Mouse (Mus musculus) lung, embryonic 16.5 days (tissue): ENCODE data around the gene Fam78b. TPM values are rescaled to one million over a fixed set of nuclear protein-coding genes. Genes with fewer than 3 reads are reported as not detected.

Experiments
- ATAC-seq: fragments of 200-750 bp; cut with Nextera tagmentation; 2 replicates; pipeline ENCODE4 v1.8.0; 2017; ENCODE audit warnings: low read depth, mild to moderate bottlenecking, moderate library complexity
- H3K27ac ChIP-seq: fragments of 300-500 bp; sonication (generic); 2 replicates; pipeline ENCODE4 v1.5.1; 2014; ENCODE audit warnings: mild to moderate bottlenecking, control low read depth, low read length
- H3K27me3 ChIP-seq: fragments of 300-500 bp; sonication (generic); 2 replicates; pipeline ENCODE4 v1.6.1; 2014; ENCODE audit warnings: low read depth, low read length, mixed read lengths; ENCODE audit not compliant: control insufficient read depth, insufficient read depth
- H3K36me3 ChIP-seq: fragments of 300-500 bp; sonication (generic); 2 replicates; pipeline ENCODE4 v1.6.1; 2014; ENCODE audit warnings: low read length; ENCODE audit not compliant: control insufficient read depth, insufficient read depth
- H3K4me1 ChIP-seq: fragments of 300-500 bp; sonication (generic); replicated peaks from 2 replicates; pipeline ENCODE4 v1.6.1; 2014; ENCODE audit warnings: low read length, mixed read lengths; ENCODE audit not compliant: control insufficient read depth, insufficient read depth
- H3K4me2 ChIP-seq: fragments of 300-500 bp; sonication (generic); 2 replicates; pipeline ENCODE4 v1.6.1; 2014; ENCODE audit warnings: low read depth, low read length, control low read depth
- H3K4me3 ChIP-seq: fragments of 300-500 bp; sonication (generic); 2 replicates; pipeline ENCODE4 v1.5.1; 2014; ENCODE audit warnings: mild to moderate bottlenecking, low read length, control low read depth
- H3K9ac ChIP-seq: fragments of 300-500 bp; sonication (generic); 2 replicates; pipeline ENCODE4 v1.6.1; 2014; ENCODE audit warnings: low read length, control low read depth
- H3K9me3 ChIP-seq: fragments of 300-500 bp; sonication (generic); 2 replicates; pipeline ENCODE4 v1.6.1; 2016; ENCODE audit warnings: low read length; ENCODE audit not compliant: control insufficient read depth
- WGBS: fragments of 180-500 bp; shearing (Covaris S2); extraction: QIAGEN DNeasy Blood & Tissue Kit; methylation state at CpG from one replicate; pipeline ENCODE4 v1.1.7; 2014; 5-methylcytosine and 5-hydroxymethylcytosine counted together
- polyA plus RNA-seq: library from polyadenylated mRNA; unstranded; fragments of >200 nt; fragmentation: Nextera tagmentation; extraction: Ambion mirVana; gene quantifications from 2 replicates; pipeline ENCODE4 v1.2.1, GENCODE M21; 2015

The Fam78b gene
- 0.18 and 0.25 TPM in 2 replicates for polyA plus RNA-seq

DNA sequence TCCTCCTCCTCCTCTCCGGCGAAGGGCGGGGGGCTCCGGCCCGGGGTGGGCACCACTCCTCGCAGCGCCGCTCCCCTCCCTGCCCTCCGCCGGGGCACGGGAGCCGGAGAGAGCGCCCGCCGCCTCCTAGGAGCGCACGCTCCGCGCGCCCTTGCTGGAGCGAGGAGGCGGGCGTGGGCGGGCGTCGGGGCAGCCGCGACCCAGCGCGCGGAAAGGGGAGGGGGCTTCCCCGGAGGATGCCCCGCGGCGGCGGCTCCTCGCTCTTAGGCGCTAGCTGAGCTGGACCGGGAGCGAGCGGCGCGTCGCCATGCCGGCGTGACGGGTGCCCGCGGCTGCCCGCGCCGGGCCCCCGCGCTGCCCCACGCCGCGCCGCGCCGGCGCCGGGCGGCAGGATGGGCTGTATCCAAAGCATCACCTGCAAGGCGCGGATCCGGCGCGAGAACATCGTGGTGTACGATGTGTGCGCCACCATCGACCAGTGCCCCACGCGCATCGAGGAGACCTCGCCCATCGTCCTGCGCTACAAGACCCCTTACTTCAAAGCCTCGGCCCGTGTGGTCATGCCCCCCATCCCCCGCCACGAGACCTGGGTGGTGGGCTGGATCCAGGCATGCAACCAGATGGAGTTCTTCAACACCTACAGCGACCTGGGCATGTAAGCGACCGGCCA, at the start of gene Fam78b:
TSS of gene Fam78b (plus strand) at position 244 of the 670 bp plus-strand sequence.
- under 1% methylated on average over 59 of the region's 85 CpGs for WGBS
- peak within 1 kb of the TSS; percentile 75 for H3K4me3 ChIP-seq
- H3K36me3 ChIP-seq = no peaks in the 10 kb centered on the region
- ATAC-seq = peak; percentile 59
- H3K27ac ChIP-seq = no peak within 1 kb of the TSS
- peak within 1 kb of the TSS; percentile 99 for H3K4me2 ChIP-seq
- H3K9ac ChIP-seq = peak within 1 kb of the TSS; percentile 79
- H3K9me3 ChIP-seq = no peaks in the 10 kb centered on the region
- H3K4me1 ChIP-seq = peaks cover 8% of the 10 kb centered on the region
- peaks cover 23% of the 10 kb centered on the region for H3K27me3 ChIP-seq

DNA sequence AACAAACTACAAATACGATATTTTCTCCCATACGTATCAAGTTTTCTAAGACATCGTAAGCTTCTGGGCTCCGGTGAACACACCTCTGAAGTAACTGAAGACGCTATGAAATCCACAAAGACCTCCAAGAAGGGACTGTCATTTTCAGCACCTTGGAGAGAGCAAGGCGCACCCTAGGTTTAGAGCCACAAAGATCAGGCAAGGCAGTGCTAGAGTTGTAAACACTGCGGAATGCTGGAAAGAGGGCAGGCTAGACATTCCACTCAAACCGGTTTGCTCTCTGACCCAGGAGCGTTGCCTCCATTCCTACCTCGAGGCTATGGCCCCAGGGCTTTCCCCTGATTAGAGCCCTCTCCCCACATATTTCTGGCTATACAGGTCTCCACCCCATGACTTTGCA, 36.7 kb upstream of the Fam78b start:
- ATAC-seq = no peak
- no peaks in the 10 kb centered on the region for H3K9me3 ChIP-seq
- no peak overlapping the region for H3K27ac ChIP-seq
- no peaks in the 10 kb centered on the region for H3K36me3 ChIP-seq
- WGBS = 35% methylated on average over 10 of the region's 10 CpGs
- no peaks in the 10 kb centered on the region for H3K4me1 ChIP-seq
- H3K27me3 ChIP-seq = no peaks in the 10 kb centered on the region
- H3K4me2 ChIP-seq = no peak overlapping the region
- no peak overlapping the region for H3K9ac ChIP-seq
- H3K4me3 ChIP-seq = no peak overlapping the region

DNA sequence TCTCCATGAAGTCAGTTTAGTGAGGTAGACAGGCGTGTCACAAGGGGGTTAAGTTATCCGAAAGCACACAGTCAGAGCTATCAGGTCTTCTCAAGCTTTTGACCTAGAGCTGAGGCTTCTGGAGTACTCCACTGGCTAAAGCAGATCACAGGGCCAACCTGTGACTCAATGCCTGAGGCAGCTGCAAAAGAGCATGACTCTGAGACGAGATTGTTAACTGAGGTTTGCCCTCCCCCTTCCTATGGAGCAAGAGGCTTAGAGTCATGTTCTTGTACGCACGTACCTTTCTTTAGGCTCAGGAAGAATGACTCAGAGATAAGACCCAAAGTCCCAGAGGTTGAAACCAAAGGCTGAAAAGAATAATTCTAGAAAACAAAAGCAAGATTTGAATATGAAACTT, 32.9 kb upstream of the Fam78b start:
- WGBS = 64% methylated on average over 5 of the region's 5 CpGs
- H3K9me3 ChIP-seq = no peaks in the 10 kb centered on the region
- no peak overlapping the region for H3K27ac ChIP-seq
- ATAC-seq = no peak
- H3K36me3 ChIP-seq = no peaks in the 10 kb centered on the region
- H3K9ac ChIP-seq = no peak overlapping the region
- H3K27me3 ChIP-seq = no peaks in the 10 kb centered on the region
- H3K4me3 ChIP-seq = no peak overlapping the region
- no peaks in the 10 kb centered on the region for H3K4me1 ChIP-seq
- H3K4me2 ChIP-seq = no peak overlapping the region

DNA sequence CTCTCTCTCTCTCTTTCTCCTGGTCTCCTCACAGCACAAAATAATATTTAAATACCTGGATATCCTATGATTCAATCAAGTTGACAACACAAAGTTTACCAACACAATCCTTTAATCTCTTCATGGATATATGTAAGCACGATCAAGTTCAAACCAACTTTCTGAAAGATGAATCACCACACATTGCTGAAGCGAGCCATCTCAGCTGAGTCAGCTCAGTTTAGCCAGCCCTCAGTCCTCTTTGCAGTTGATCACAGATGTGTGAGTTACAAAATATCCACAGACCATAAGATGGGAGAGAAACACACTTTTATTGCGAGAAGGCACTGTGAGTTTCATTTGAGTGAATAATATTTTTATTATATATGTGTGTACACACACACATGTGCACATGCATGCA, 27.5 kb upstream of the Fam78b start:
- 74% methylated on average over 3 of the region's 3 CpGs for WGBS
- Histone ChIP-seq H3K27ac (no peak overlapping the region), H3K4me1 (no peaks in the 10 kb centered on the region), H3K27me3 (no peaks in the 10 kb centered on the region), H3K9me3 (no peaks in the 10 kb centered on the region), H3K36me3 (no peaks in the 10 kb centered on the region), H3K9ac (no peak overlapping the region), H3K4me2 (no peak overlapping the region), H3K4me3 (no peak overlapping the region)
- ATAC-seq = no peak

DNA sequence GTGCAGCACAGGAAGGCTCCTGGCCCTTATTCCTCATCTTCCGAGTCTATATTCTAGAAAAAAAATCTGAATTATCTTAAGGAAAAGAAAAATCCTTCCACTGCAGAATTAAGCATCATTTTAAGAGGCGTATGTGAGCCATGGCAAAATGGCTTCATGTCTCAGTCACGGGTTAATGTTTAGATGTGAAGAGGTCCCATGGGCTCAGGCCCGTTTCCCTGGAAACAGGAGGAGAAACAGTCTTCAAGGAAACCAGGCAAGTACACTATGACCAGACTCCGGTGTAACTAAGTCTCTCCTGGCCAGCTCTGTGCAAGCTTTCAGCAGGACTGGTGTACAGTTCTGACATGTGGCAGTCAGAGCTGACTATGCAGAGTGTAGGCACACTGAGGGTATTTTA, 22.6 kb upstream of the Fam78b start:
- Histone ChIP-seq H3K4me1 (no peaks in the 10 kb centered on the region), H3K4me2 (no peak overlapping the region), H3K4me3 (no peak overlapping the region), H3K36me3 (no peaks in the 10 kb centered on the region), H3K9ac (no peak overlapping the region), H3K9me3 (no peaks in the 10 kb centered on the region), H3K27me3 (no peaks in the 10 kb centered on the region), H3K27ac (no peak overlapping the region)
- no peak for ATAC-seq
- 50% methylated on average over 5 of the region's 5 CpGs for WGBS

DNA sequence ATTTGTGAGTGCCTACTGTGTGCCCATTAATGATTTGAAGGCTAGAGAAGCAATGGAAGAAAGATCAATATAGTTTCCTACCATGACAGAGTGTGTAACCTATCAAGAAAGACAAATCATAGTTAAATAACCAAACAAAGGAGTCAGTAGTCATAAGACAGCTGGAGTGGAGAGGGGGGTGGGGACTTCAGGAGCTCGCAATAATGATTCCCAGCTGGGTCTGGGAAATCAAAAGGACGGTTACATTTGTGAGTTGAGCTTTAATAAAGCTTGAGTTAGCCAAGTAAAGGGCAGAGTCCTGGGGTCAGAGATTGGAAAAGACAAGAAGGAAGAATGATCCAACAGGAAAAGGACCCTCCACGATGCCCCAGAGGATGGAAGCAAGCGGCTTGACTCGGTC, 7.0 kb upstream of the Fam78b start:
- WGBS = 57% methylated on average over 5 of the region's 5 CpGs
- no peaks in the 10 kb centered on the region for H3K36me3 ChIP-seq
- H3K4me3 ChIP-seq = no peak overlapping the region
- H3K4me2 ChIP-seq = no peak overlapping the region
- no peaks in the 10 kb centered on the region for H3K9me3 ChIP-seq
- no peak overlapping the region for H3K27ac ChIP-seq
- no peak for ATAC-seq
- no peaks in the 10 kb centered on the region for H3K4me1 ChIP-seq
- no peak overlapping the region for H3K9ac ChIP-seq
- H3K27me3 ChIP-seq = no peaks in the 10 kb centered on the region

DNA sequence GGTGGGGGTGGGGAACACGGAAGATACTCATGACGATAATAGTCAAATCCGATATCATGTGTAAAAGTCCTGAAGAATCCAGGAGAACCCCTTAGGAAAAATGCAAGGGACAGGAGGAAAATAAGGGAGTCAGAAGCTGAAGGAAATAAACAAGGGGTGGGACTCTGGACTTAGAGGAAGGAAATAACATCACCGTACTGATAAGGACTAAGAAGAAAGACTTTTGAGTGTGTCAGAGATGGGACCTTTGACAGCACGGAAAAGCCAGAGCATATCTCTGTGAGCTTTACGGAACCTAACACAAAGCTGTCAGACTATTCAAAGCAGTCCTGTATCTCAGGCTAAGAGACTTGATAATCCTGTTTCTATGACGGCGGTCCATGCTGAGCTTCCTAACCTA, 5.0 kb upstream of the Fam78b start:
- ATAC-seq = no peak
- peaks cover under 1% of the 10 kb centered on the region for H3K4me1 ChIP-seq
- H3K27me3 ChIP-seq = peaks cover 5% of the 10 kb centered on the region
- H3K36me3 ChIP-seq = no peaks in the 10 kb centered on the region
- WGBS = 74% methylated on average over 8 of the region's 8 CpGs
- no peaks in the 10 kb centered on the region for H3K9me3 ChIP-seq
- no peak overlapping the region for H3K4me2 ChIP-seq
- no peak overlapping the region for H3K4me3 ChIP-seq
- H3K27ac ChIP-seq = no peak overlapping the region
- H3K9ac ChIP-seq = no peak overlapping the region

DNA sequence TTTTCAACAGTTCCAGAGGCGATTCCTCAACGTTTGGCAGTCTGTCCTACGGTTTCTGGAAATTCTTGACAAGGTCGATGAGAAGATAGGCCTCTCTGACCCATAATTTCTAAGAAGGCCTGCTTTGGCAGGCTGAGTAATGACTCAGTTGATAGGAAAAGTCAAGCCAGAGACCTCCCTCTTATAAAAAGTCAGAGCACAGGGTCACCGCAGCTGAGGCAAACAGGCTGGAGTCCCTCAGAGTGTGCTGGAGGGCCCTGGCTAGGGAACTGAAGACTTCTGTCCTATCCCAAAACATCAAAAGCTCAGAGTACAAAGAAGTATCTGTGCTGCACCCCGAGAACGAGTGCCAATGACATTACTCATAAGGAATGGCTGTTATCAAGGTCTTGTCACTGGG, 4.4 kb upstream of the Fam78b start:
- Histone ChIP-seq H3K4me1 (peaks cover 6% of the 10 kb centered on the region), H3K9ac (no peak overlapping the region), H3K27me3 (peaks cover 11% of the 10 kb centered on the region), H3K4me3 (no peak overlapping the region), H3K4me2 (no peak overlapping the region), H3K9me3 (no peaks in the 10 kb centered on the region), H3K36me3 (no peaks in the 10 kb centered on the region), H3K27ac (no peak overlapping the region)
- 47% methylated on average over 7 of the region's 7 CpGs for WGBS
- ATAC-seq = no peak

DNA sequence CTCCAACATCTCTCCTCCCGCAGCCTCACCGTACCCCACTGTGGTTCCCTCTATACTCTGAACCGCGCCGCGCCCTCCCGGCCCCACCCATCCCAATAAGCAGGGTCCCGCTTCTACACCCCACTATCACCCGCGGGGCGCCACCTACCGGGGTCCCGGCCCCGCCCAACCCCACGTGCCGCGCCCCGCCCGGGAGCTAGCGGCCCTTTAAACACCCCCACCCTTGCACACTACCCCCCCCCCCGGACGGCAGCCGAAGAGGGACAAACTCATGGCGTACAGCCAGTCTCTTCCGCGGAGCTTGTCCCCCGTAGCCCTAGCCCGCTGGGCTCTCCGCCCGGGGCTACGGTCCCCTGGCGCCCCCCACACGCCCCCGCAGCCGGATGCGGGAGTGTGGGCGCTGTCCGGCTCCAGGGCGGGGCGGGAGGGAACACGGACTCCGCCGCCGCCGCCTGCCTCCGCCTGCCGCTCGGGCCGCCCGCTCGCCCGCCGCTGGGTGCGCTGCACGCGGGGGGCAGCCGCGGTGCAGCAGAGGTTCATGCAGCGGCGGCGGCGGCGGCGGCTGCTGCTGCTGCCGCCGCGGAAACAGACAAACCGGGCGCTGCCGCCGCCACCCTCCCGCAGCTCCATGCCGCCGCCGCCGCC, 566 bp upstream of the Fam78b start:
- Histone ChIP-seq H3K4me1 (peaks cover 8% of the 10 kb centered on the region), H3K4me3 (peak overlapping the region; percentile 75), H3K9ac (peak overlapping the region; percentile 79), H3K27me3 (peaks cover 23% of the 10 kb centered on the region), H3K36me3 (no peaks in the 10 kb centered on the region), H3K4me2 (peak overlapping the region; percentile 99), H3K9me3 (no peaks in the 10 kb centered on the region), H3K27ac (no peak overlapping the region)
- peak; percentile 87 for ATAC-seq
- WGBS = under 1% methylated on average over 35 of the region's 76 CpGs
